Mouse (Mus musculus) liver, adult 2 months (tissue): ENCODE results near the gene Olfr548-ps1.

Experiments used
- CTCF ChIP-seq: fragments of 200-500 bp; IDR thresholded peaks from 2 replicates; pipeline ENCODE4 v1.5.1; 2011; ENCODE audit warnings: low read depth, low read length, control low read depth
- POLR2A ChIP-seq: fragments of 200-500 bp; IDR thresholded peaks from 2 replicates; pipeline ENCODE4 v1.6.1; 2011; ENCODE audit warnings: low read length, control low read depth; ENCODE audit not compliant: insufficient read depth; ENCODE audit errors: extremely low read depth

- TF ChIP-seq CTCF (no peak), POLR2A (no peak)
These were observed 26.6 kb upstream of the Olfr548-ps1 start for GRCm38 (mm10) chr7:102514144-102514543.
